24 mouse cellular contexts compared by ENCODE assay signal in genomic region chr11:24464642-24465041, GRCm38 (mm10).
DNase-seq lines count a peak whose midpoint lies in the region; ATAC-seq and TF ChIP-seq lines count a peak whose summit lies in the region.
"Had no signal": no experiment of that assay in that cellular context is flagged by ENCODE, and none has a peak within 500 bp of the region (broad histone marks: within the 10 kb centered on the region; RNA-seq: fewer than 3 reads in every experiment).

No protein-coding gene starts in this region.

- no peaks in the 10 kb centered on the region for H3K27me3 ChIP-seq in small intestine, adult 2 months (ENCODE audit: control insufficient read depth, insufficient read depth, low read length)
- H3K27me3 ChIP-seq: CH12.LX; embryonic facial prominence, embryonic 12.5 days; forebrain, embryonic 13.5 days; forebrain, embryonic 15.5 days; Patski had no signal

- H3K4me3 ChIP-seq in small intestine, adult 2 months (ENCODE audit: low read depth, low read length) = no peak overlapping the region
- no peak overlapping the region for H3K4me3 ChIP-seq in layer of hippocampus, adult 2 months
- H3K4me3 ChIP-seq: embryonic facial prominence, embryonic 10.5 days; embryonic facial prominence, embryonic 12.5 days; forebrain, embryonic 13.5 days; forebrain, embryonic 15.5 days had no signal

- TF ChIP-seq CTCF in small intestine, adult 2 months (IDR thresholded peaks at IDR 0.05; ENCODE audit: extremely low read depth, insufficient read length, insufficient replicate concordance, low read depth, low read length) = no peak
- TF ChIP-seq CTCF in layer of hippocampus, adult 2 months (conservative IDR thresholded peaks at IDR 0.05) = no peak

- TF ChIP-seq POLR2A in small intestine, adult 2 months (IDR thresholded peaks at IDR 0.05; ENCODE audit: low read depth, low read length) = no peak

- H3K36me3 ChIP-seq in small intestine, adult 2 months (ENCODE audit: control insufficient read depth, insufficient read depth, low read length) = no peaks in the 10 kb centered on the region
- H3K36me3 ChIP-seq: embryonic facial prominence, embryonic 10.5 days; embryonic facial prominence, embryonic 12.5 days; forebrain, embryonic 15.5 days; G1E had no signal

- WGBS in small intestine, adult 2 months = 62% methylated on average over 4 of the region's 4 CpGs

- intact Hi-C loops in heart, postnatal 10 days (cut with DNase I) = no loop called here
- intact Hi-C loops in heart, postnatal 36 days (cut with DNase I) = no loop called here

- peak; percentile 97 for ATAC-seq in common myeloid progenitor, adult 5-6 weeks (replicated peaks; ENCODE audit: low read depth, poor library complexity, severe bottlenecking)
- ATAC-seq in hematopoietic stem cell, adult 5-6 weeks (replicated peaks in 1 of 2; ENCODE audit: insufficient read depth in 1 of 2, low FRiP score in 2 of 2, low TSS enrichment in 1 of 2, low read depth in 1 of 2, poor library complexity in 2 of 2, severe bottlenecking in 2 of 2) = peak; percentile 76 to 87
- ATAC-seq: activated CD4-positive, CD25-positive, alpha-beta regulatory T cell, adult 4 months; CD4-positive, CD25-positive, alpha-beta regulatory T cell, adult 4 months; forebrain, embryonic 13.5 days; forebrain, embryonic 15.5 days; forebrain, postnatal 0 days; Patski had no signal

- peak; percentile 2 to 4 for DNase-seq in heart, postnatal 10 days
- DNase-seq in heart, postnatal 36 days = no peak
- DNase-seq in urinary bladder, postnatal 10 days (ENCODE audit: low spot score) = no peak
- DNase-seq in layer of hippocampus, adult 2 months (ENCODE audit: low spot score in 2 of 2) = no peak
- DNase-seq in cerebellum, postnatal 4 days (ENCODE audit: low spot score in 2 of 2) = no peak
- DNase-seq: adrenal gland, postnatal 10 days; adrenal gland, postnatal 25 days; B cell, adult 2 months; cerebellum, adult 11-12 months; cerebellum, adult 9-10 months; cerebellum, postnatal 10 days; forebrain, postnatal 0 days had no signal

- H3K4me1 ChIP-seq in small intestine, adult 2 months (ENCODE audit: control insufficient read depth, insufficient read depth, insufficient read length, low read length) = peaks cover 16% of the 10 kb centered on the region; the same call in 1 of the 2 replicates
- H3K4me1 ChIP-seq: embryonic facial prominence, embryonic 10.5 days; embryonic facial prominence, embryonic 12.5 days; forebrain, embryonic 13.5 days; forebrain, embryonic 15.5 days had no signal

- peak overlapping the region; percentile 21; the same call in 1 of the 2 replicates for H3K27ac ChIP-seq in small intestine, adult 2 months (ENCODE audit: insufficient read depth, low read depth, low read length)
- H3K27ac ChIP-seq in layer of hippocampus, adult 2 months = no peak overlapping the region
- H3K27ac ChIP-seq: embryonic facial prominence, embryonic 10.5 days; embryonic facial prominence, embryonic 12.5 days; forebrain, embryonic 13.5 days; forebrain, embryonic 15.5 days had no signal

Comparison
In these comparisons a context has a peak if more than half of its experiments do, and no peak if none do; other contexts are left out.
1. DNase-seq: peak in heart, postnatal 10 days (2 of 2); none in heart, postnatal 36 days (0 of 2), urinary bladder, postnatal 10 days (single experiment), layer of hippocampus, adult 2 months (0 of 2) and cerebellum, postnatal 4 days (0 of 2).